Mouse (Mus musculus) liver, embryonic 14.5 days (tissue): ENCODE data around the gene Eif3b.

Experiments used
- CTCF ChIP-seq: IDR thresholded peaks from 2 replicates; pipeline ENCODE4 v1.5.1; 2016; ENCODE audit warnings: antibody characterized with exemption, low read depth, control low read depth
- EP300 ChIP-seq: IDR thresholded peaks from 2 replicates; pipeline ENCODE4 v1.6.1; 2016; ENCODE audit warnings: antibody characterized with exemption, low read depth

GRCm38 (mm10) chr5:140481458-140481857, 62.3 kb downstream of the Eif3b start:
- TF ChIP-seq CTCF (no peak), EP300 (no peak)
